In genomic region chr3:30498202-30498828, GRCm38 (mm10) we compare ENCODE assay signal across 10 mouse cellular contexts. TPM values are rescaled to one million over a fixed set of nuclear protein-coding genes. Genes with fewer than 3 reads are reported as not detected.
A peak's percentile ranks its signal among the peaks of the same experiment; 100 is the strongest.
DNase-seq lines count a peak whose midpoint lies in the region; ATAC-seq lines count a peak whose summit lies in the region.
"Had no signal": no experiment of that assay in that cellular context is flagged by ENCODE, and none has a peak within 500 bp of the region (broad histone marks: within the 10 kb centered on the region; RNA-seq: fewer than 3 reads in every experiment).

No protein-coding gene starts in this region.

- 14% methylated on average over 9 of the region's 9 CpGs for WGBS in hindbrain, embryonic 10.5 days
- WGBS in hindbrain, embryonic 13.5 days, result 28% methylated on average over 9 of the region's 9 CpGs
- 13% methylated on average over 9 of the region's 9 CpGs for WGBS in embryonic facial prominence, embryonic 11.5 days
- WGBS in limb, embryonic 13.5 days, result 33% methylated on average over 9 of the region's 9 CpGs

- H3K4me2 ChIP-seq in hindbrain, embryonic 13.5 days, result no peak overlapping the region
- H3K4me2 ChIP-seq in embryonic facial prominence, embryonic 11.5 days (ENCODE audit: low read depth, low read length), result no peak overlapping the region
- peak overlapping the region; percentile 32; the same call in 1 of the 2 replicates for H3K4me2 ChIP-seq in limb, embryonic 13.5 days (replicated peaks)

- H3K9ac ChIP-seq in hindbrain, embryonic 13.5 days, result no peak overlapping the region
- H3K9ac ChIP-seq in embryonic facial prominence, embryonic 11.5 days (replicated peaks; ENCODE audit: low read length), result no peak overlapping the region
- H3K9ac ChIP-seq in limb, embryonic 13.5 days, result no peak overlapping the region
- H3K9ac ChIP-seq: liver, embryonic 14.5 days had no signal

- H3K9me3 ChIP-seq in hindbrain, embryonic 10.5 days, result peaks cover 4% of the 10 kb centered on the region
- H3K9me3 ChIP-seq in hindbrain, embryonic 13.5 days, result 0 out of 2 replicates have a peak, but pooled peaks cover under 1% of the 10 kb centered on the region
- H3K9me3 ChIP-seq in embryonic facial prominence, embryonic 11.5 days (replicated peaks; ENCODE audit: control insufficient read depth, low read length), result no peaks in the 10 kb centered on the region
- H3K9me3 ChIP-seq in limb, embryonic 13.5 days, result peaks cover 4% of the 10 kb centered on the region; the same call in 1 of the 2 replicates

- H3K4me3 ChIP-seq in hindbrain, embryonic 10.5 days, result no peak overlapping the region
- H3K4me3 ChIP-seq in hindbrain, embryonic 13.5 days, result no peak overlapping the region
- peak overlapping the region; percentile 43 for H3K4me3 ChIP-seq in brown adipose tissue, adult 24 weeks (ENCODE audit: insufficient read depth, low read depth, low read length)
- H3K4me3 ChIP-seq in embryonic facial prominence, embryonic 11.5 days (ENCODE audit: low read depth, low read length), result no peak overlapping the region
- H3K4me3 ChIP-seq in limb, embryonic 13.5 days, result no peak overlapping the region
- H3K4me3 ChIP-seq: myocyte had no signal

- H3K27me3 ChIP-seq in hindbrain, embryonic 10.5 days (ENCODE audit: insufficient read depth, poor library complexity, severe bottlenecking), result no peaks in the 10 kb centered on the region
- H3K27me3 ChIP-seq in hindbrain, embryonic 13.5 days, result peaks cover 12% of the 10 kb centered on the region
- H3K27me3 ChIP-seq in embryonic facial prominence, embryonic 11.5 days (ENCODE audit: control insufficient read depth, insufficient read depth, low read length), result no peaks in the 10 kb centered on the region
- H3K27me3 ChIP-seq in limb, embryonic 13.5 days, result no peaks in the 10 kb centered on the region
- H3K27me3 ChIP-seq: CH12.LX had no signal

- no peak overlapping the region for H3K27ac ChIP-seq in hindbrain, embryonic 10.5 days
- no peak overlapping the region for H3K27ac ChIP-seq in hindbrain, embryonic 13.5 days
- H3K27ac ChIP-seq in brown adipose tissue, adult 24 weeks (replicated peaks; ENCODE audit: low read depth, low read length), result peak overlapping the region; percentile 85
- H3K27ac ChIP-seq in embryonic facial prominence, embryonic 11.5 days (replicated peaks; ENCODE audit: low read depth, low read length), result no peak overlapping the region
- H3K27ac ChIP-seq in limb, embryonic 13.5 days, result peak overlapping the region; percentile 72; the same call in 1 of the 2 replicates
- H3K27ac ChIP-seq: liver, embryonic 14.5 days had no signal

- peaks cover 8% of the 10 kb centered on the region for H3K4me1 ChIP-seq in hindbrain, embryonic 10.5 days (replicated peaks)
- H3K4me1 ChIP-seq in hindbrain, embryonic 13.5 days (replicated peaks), result 0 out of 2 replicates have a peak, but pooled peaks cover 3% of the 10 kb centered on the region
- H3K4me1 ChIP-seq in brown adipose tissue, adult 24 weeks (ENCODE audit: control insufficient read depth, insufficient read depth, insufficient read length, low read length), result no peaks in the 10 kb centered on the region
- no peaks in the 10 kb centered on the region for H3K4me1 ChIP-seq in embryonic facial prominence, embryonic 11.5 days (ENCODE audit: control insufficient read depth, insufficient read depth, low read length)
- peaks cover 31% of the 10 kb centered on the region for H3K4me1 ChIP-seq in limb, embryonic 13.5 days

- no peak for ATAC-seq in hindbrain, embryonic 13.5 days (ENCODE audit: low FRiP score)
- no peak for ATAC-seq in embryonic facial prominence, embryonic 11.5 days (replicated peaks; ENCODE audit: insufficient number of reproducible peaks, low FRiP score, low TSS enrichment, low read depth)
- no peak for ATAC-seq in limb, embryonic 13.5 days (ENCODE audit: low FRiP score, low read depth)

- no peaks in the 10 kb centered on the region for H3K36me3 ChIP-seq in hindbrain, embryonic 10.5 days
- no peaks in the 10 kb centered on the region for H3K36me3 ChIP-seq in hindbrain, embryonic 13.5 days
- no peaks in the 10 kb centered on the region for H3K36me3 ChIP-seq in embryonic facial prominence, embryonic 11.5 days (replicated peaks; ENCODE audit: control insufficient read depth, insufficient read depth, low read depth, low read length)
- peaks cover 3% of the 10 kb centered on the region for H3K36me3 ChIP-seq in limb, embryonic 13.5 days

- DNase-seq in hindbrain, embryonic 10.5 days (ENCODE audit: low spot score), result peak; percentile 51
- DNase-seq in embryonic facial prominence, embryonic 11.5 days (ENCODE audit: low spot score), result peak; percentile 18
- DNase-seq in left cerebral cortex, adult 18-20 months (ENCODE audit: low spot score in 2 of 2), result no peak
- no peak for DNase-seq in layer of hippocampus, postnatal 36 days

RNA-seq across cellular contexts. Expression of gene Mecom, which starts 49.5 kb away (rescaled TPM):
- 25.8 and 26.7 TPM in 2 replicates for polyA plus RNA-seq in hindbrain, embryonic 10.5 days (2016; fragmentation: Nextera tagmentation; extraction: Ambion mirVana)
- 12.3 and 18.4 TPM in 2 replicates for polyA plus RNA-seq in hindbrain, embryonic 13.5 days (2015; fragmentation: Nextera tagmentation; extraction: Ambion mirVana)
- 6.1 and 9.2 TPM in 2 replicates for polyA plus RNA-seq in brown adipose tissue, adult 24 weeks (2012; ENCODE audit: insufficient read depth, insufficient read length, missing spikeins)
- polyA plus RNA-seq in embryonic facial prominence, embryonic 11.5 days (2014; fragmentation: Nextera tagmentation; extraction: Ambion mirVana), result 46.3 and 48.4 TPM in 2 replicates
- 87.4 and 90.7 TPM in 2 replicates for polyA plus RNA-seq in limb, embryonic 13.5 days (2015; fragmentation: Nextera tagmentation; extraction: Ambion mirVana)
- total RNA-seq in left cerebral cortex, adult 18-20 months (2021), result 1 to 10 TPM; 3.5 to 4.2 TPM
- total RNA-seq in layer of hippocampus, postnatal 36 days (2021), result 1 to 10 TPM; 3.2 to 4.3 TPM
- total RNA-seq: CH12.LX had no signal

Comparison
In these comparisons a context has a peak if more than half of its experiments do, and no peak if none do; other contexts are left out.
1. DNase-seq: peak in hindbrain, embryonic 10.5 days (single experiment) and embryonic facial prominence, embryonic 11.5 days (single experiment); none in left cerebral cortex, adult 18-20 months (0 of 2) and layer of hippocampus, postnatal 36 days (0 of 2).
2. H3K27ac ChIP-seq: peak in brown adipose tissue, adult 24 weeks (single experiment) and limb, embryonic 13.5 days (single experiment); none in hindbrain, embryonic 10.5 days (single experiment), hindbrain, embryonic 13.5 days (single experiment) and embryonic facial prominence, embryonic 11.5 days (single experiment).